Mouse (Mus musculus): ENCODE measurements around the gene Kif5c.

Kif5c gene

GRCm38 (mm10) chr2:49788051-49788418, 168.9 kb downstream of the Kif5c start:
- DNase-seq (ENCODE audit: low spot score in 2 of 2), result peak in 1 of 2 experiments; percentile 28

- no peak for DNase-seq (ENCODE audit: low spot score in 2 of 2)
These were observed 169.5 kb downstream of the Kif5c start for GRCm38 (mm10) chr2:49788643-49789042.

GRCm38 (mm10) chr2:49789078-49789477, 170.0 kb downstream of the Kif5c start:
- no peak for DNase-seq (ENCODE audit: low spot score in 2 of 2)

- DNase-seq (ENCODE audit: low spot score in 2 of 2), result no peak
These were observed 170.4 kb downstream of the Kif5c start for GRCm38 (mm10) chr2:49789504-49789903.

- no peak for DNase-seq (ENCODE audit: low spot score in 2 of 2)
These were observed 178.5 kb downstream of the Kif5c start for GRCm38 (mm10) chr2:49797444-49798143.

GRCm38 (mm10) chr2:49804448-49804847, 185.3 kb downstream of the Kif5c start:
- DNase-seq (ENCODE audit: low spot score in 2 of 2), result no peak

- no peak for DNase-seq (ENCODE audit: low spot score in 2 of 2)
These were observed 186.8 kb downstream of the Kif5c start for GRCm38 (mm10) chr2:49805736-49806371.

- DNase-seq (ENCODE audit: low spot score in 2 of 2), result no peak
These were observed 190.4 kb downstream of the Kif5c start for GRCm38 (mm10) chr2:49809496-49809895.

GRCm38 (mm10) chr2:49811420-49811819, 192.3 kb downstream of the Kif5c start:
- no peak for DNase-seq (ENCODE audit: low spot score in 2 of 2)

GRCm38 (mm10) chr2:49811871-49812363, 192.8 kb downstream of the Kif5c start:
- DNase-seq (ENCODE audit: low spot score in 2 of 2), result peak; percentile 46 to 65

GRCm38 (mm10) chr2:49813151-49813550, 194.1 kb downstream of the Kif5c start:
- DNase-seq (ENCODE audit: low spot score in 2 of 2), result no peak

- peak in 1 of 2 experiments; percentile 61 for DNase-seq (ENCODE audit: low spot score in 2 of 2)
These were observed 194.9 kb downstream of the Kif5c start for GRCm38 (mm10) chr2:49814011-49814410.

GRCm38 (mm10) chr2:49815696-49816320, 196.7 kb downstream of the Kif5c start:
- DNase-seq (ENCODE audit: low spot score in 2 of 2), result no peak

GRCm38 (mm10) chr2:49816549-49816948, 197.5 kb downstream of the Kif5c start:
- no peak for DNase-seq (ENCODE audit: low spot score in 2 of 2)

GRCm38 (mm10) chr2:49817151-49817550, 198.1 kb downstream of the Kif5c start:
- DNase-seq (ENCODE audit: low spot score in 2 of 2), result no peak

GRCm38 (mm10) chr2:49818126-49818525, 199.0 kb downstream of the Kif5c start:
- no peak for DNase-seq (ENCODE audit: low spot score in 2 of 2)

GRCm38 (mm10) chr2:49822312-49822711, 203.2 kb downstream of the Kif5c start:
- DNase-seq (ENCODE audit: low spot score in 2 of 2), result no peak

All from urinary bladder, adult 18-20 months (tissue).